Mouse (Mus musculus) testis, adult 2 months (tissue): ENCODE measurements around the gene Fmo5.

Experiments
- CTCF ChIP-seq: fragments of 200-500 bp; IDR thresholded peaks from 2 replicates; pipeline ENCODE4 v1.5.1; 2012; ENCODE audit warnings: low read depth, mild to moderate bottlenecking, inconsistent platforms, low read length, moderate library complexity; ENCODE audit not compliant: control insufficient read depth, insufficient read depth, insufficient replicate concordance
- POLR2A ChIP-seq: fragments of 200-500 bp; IDR thresholded peaks from 2 replicates; pipeline ENCODE4 v1.6.1; 2012; ENCODE audit warnings: low read depth, mild to moderate bottlenecking, inconsistent platforms, low read length, moderate library complexity; ENCODE audit not compliant: control insufficient read depth

- no peak for TF ChIP-seq CTCF
- no peak for TF ChIP-seq POLR2A
Measured at GRCm38 (mm10) chr3:97648518-97648917, 19.9 kb downstream of the Fmo5 start.
